Mouse (Mus musculus) T-cell, adult 2 months (primary cell): Measurements from ENCODE around the gene Dcp1b.

Experiments used
- DNase-seq: peaks from one replicate; pipeline ENCODE4 v3.0.0; 2022; ENCODE audit warnings: low spot score

Gene Dcp1b

GRCm38 (mm10) chr6:119175078-119175853 lies at the start of gene Dcp1b:
Gene Dcp1b, plus strand, starts transcription at chr6:119175253.
- peak; percentile 88 for DNase-seq

- no peak for DNase-seq
Measured at GRCm38 (mm10) chr6:119126991-119127390, 48.1 kb upstream of the Dcp1b start.

GRCm38 (mm10) chr6:119128076-119128475 lies 47.0 kb upstream of the Dcp1b start:
- no peak for DNase-seq

- DNase-seq: no peak
Measured at GRCm38 (mm10) chr6:119128521-119128920, 46.5 kb upstream of the Dcp1b start.

- DNase-seq: peak; percentile 31
Measured at GRCm38 (mm10) chr6:119129664-119130063, 45.4 kb upstream of the Dcp1b start.

GRCm38 (mm10) chr6:119132111-119132735 lies 42.8 kb upstream of the Dcp1b start:
- no peak for DNase-seq

GRCm38 (mm10) chr6:119132863-119133262 lies 42.2 kb upstream of the Dcp1b start:
- no peak for DNase-seq

GRCm38 (mm10) chr6:119137768-119138167 lies 37.3 kb upstream of the Dcp1b start:
- no peak for DNase-seq

- DNase-seq: no peak
Measured at GRCm38 (mm10) chr6:119139561-119139960, 35.5 kb upstream of the Dcp1b start.

- DNase-seq: no peak
Measured at GRCm38 (mm10) chr6:119145109-119145508, 29.9 kb upstream of the Dcp1b start.

GRCm38 (mm10) chr6:119165677-119166076 lies 9.4 kb upstream of the Dcp1b start:
- no peak for DNase-seq

- no peak for DNase-seq
Measured at GRCm38 (mm10) chr6:119174307-119175074, 562 bp upstream of the Dcp1b start.

- no peak for DNase-seq
Measured at GRCm38 (mm10) chr6:119176103-119176502, 1.1 kb downstream of the Dcp1b start.

GRCm38 (mm10) chr6:119177101-119177500 lies 2.0 kb downstream of the Dcp1b start:
- DNase-seq: no peak

GRCm38 (mm10) chr6:119180188-119180587 lies 5.1 kb downstream of the Dcp1b start:
- no peak for DNase-seq

- no peak for DNase-seq
Measured at GRCm38 (mm10) chr6:119182211-119182610, 7.2 kb downstream of the Dcp1b start.

- no peak for DNase-seq
Measured at GRCm38 (mm10) chr6:119183781-119184180, 8.7 kb downstream of the Dcp1b start.

- no peak for DNase-seq
Measured at GRCm38 (mm10) chr6:119186658-119187057, 11.6 kb downstream of the Dcp1b start.

- DNase-seq: no peak
Measured at GRCm38 (mm10) chr6:119187631-119188030, 12.6 kb downstream of the Dcp1b start.

- no peak for DNase-seq
Measured at GRCm38 (mm10) chr6:119191478-119191877, 16.4 kb downstream of the Dcp1b start.

GRCm38 (mm10) chr6:119193571-119194154 lies 18.6 kb downstream of the Dcp1b start:
- DNase-seq: no peak

- DNase-seq: no peak
Measured at GRCm38 (mm10) chr6:119194161-119194560, 19.1 kb downstream of the Dcp1b start.
